Mouse (Mus musculus) lung, adult 2 months (tissue): ENCODE results near the gene 1700034J05Rik.

Experiments
- CTCF ChIP-seq: fragments of 200-500 bp; IDR thresholded peaks from 2 replicates; pipeline ENCODE4 v1.5.1; 2011; ENCODE audit warnings: mild to moderate bottlenecking, low read length, control low read depth; ENCODE audit not compliant: insufficient read depth
- POLR2A ChIP-seq: fragments of 200-500 bp; IDR thresholded peaks from 2 replicates; pipeline ENCODE4 v1.6.1; 2011; ENCODE audit warnings: low read depth, mild to moderate bottlenecking, control low read depth, low read length, borderline replicate concordance; ENCODE audit errors: extremely low read depth

GRCm38 (mm10) chr6:146928108-146928507 is 26.1 kb downstream of the 1700034J05Rik start:
- TF ChIP-seq CTCF: no peak
- no peak for TF ChIP-seq POLR2A
